Mouse (Mus musculus): ENCODE measurements around the gene Mymx.

- TF ChIP-seq CTCF (IDR thresholded peaks at IDR 0.05; ENCODE audit: extremely low read depth, insufficient read length, insufficient replicate concordance, low read depth, low read length) (no peak), POLR2A (IDR thresholded peaks at IDR 0.05; ENCODE audit: low read depth, low read length) (no peak)
Observed at GRCm38 (mm10) chr17:45575123-45575897, 26.6 kb downstream of the Mymx start.

All from small intestine, adult 2 months (tissue).